Mouse (Mus musculus): Measurements from ENCODE around the gene Trmt1l. TPM values are rescaled to one million over a fixed set of nuclear protein-coding genes. Genes with fewer than 3 reads are reported as not detected.
A peak's percentile ranks its signal among the peaks of the same experiment; 100 is the strongest.

Trmt1l gene
- polyA plus RNA-seq, 1 experiment = 14.6 TPM

GRCm38 (mm10) chr1:151500531-151501361 is 72.4 kb downstream of the Trmt1l start, which contains the start of gene Rnf2:
Gene Rnf2, minus strand, starts transcription at chr1:151500955.
- Histone ChIP-seq H3K4me2 (ENCODE audit: low read depth) (peak within 1 kb of the TSS; percentile 97), H3K79me2 (ENCODE audit: control insufficient read depth, insufficient read depth) (peaks cover 42% of the 10 kb centered on the region), H3K27me3 (ENCODE audit: control insufficient read depth, insufficient read depth, insufficient read length) (no peaks in the 10 kb centered on the region), H3ac (ENCODE audit: control insufficient read depth, insufficient read length) (peak within 1 kb of the TSS; percentile 91), H3K4me3 (peak within 1 kb of the TSS; percentile 52), H3K36me3 (ENCODE audit: control insufficient read depth, insufficient read depth) (no peaks in the 10 kb centered on the region)
- TF ChIP-seq MYOD1 (IDR thresholded peaks at IDR 0.05; ENCODE audit: control insufficient read depth in 1 of 3, insufficient read length in 2 of 3, low read depth in 2 of 3) = peak in 1 of 3 experiments; percentile 1
- no peak for TF ChIP-seq TCF12 (IDR thresholded peaks at IDR 0.05; ENCODE audit: insufficient read depth, poor library complexity, severe bottlenecking)
- TF ChIP-seq E2F4 (IDR thresholded peaks at IDR 0.05; ENCODE audit: insufficient read depth) = no peak
- TF ChIP-seq TCF3 (IDR thresholded peaks at IDR 0.05; ENCODE audit: insufficient read length, low read depth) = no peak
- peak; percentile 71 for TF ChIP-seq POLR2AphosphoS2 (IDR thresholded peaks at IDR 0.05; ENCODE audit: insufficient read length, low read depth)
- TF ChIP-seq POLR2A (IDR thresholded peaks at IDR 0.05; ENCODE audit: insufficient read length, low read depth) = peak; percentile 78

Other genes starting within 250 kb of the Trmt1l start
- 0.12 TPM for gene Gm47985, start 246.0 kb upstream of the Trmt1l start, polyA plus RNA-seq (2012; fragmentation: generic; extraction: Trizol)
- gene Gm8947, start 236.2 kb upstream of the Trmt1l start, polyA plus RNA-seq (2012; fragmentation: generic; extraction: Trizol) = 0.13 TPM
- gene Gm47995, start 230.1 kb upstream of the Trmt1l start, polyA plus RNA-seq (2012; fragmentation: generic; extraction: Trizol) = 0.23 TPM
- 0.30 TPM for gene 3110040M04Rik, start 224.4 kb upstream of the Trmt1l start, polyA plus RNA-seq (2012; fragmentation: generic; extraction: Trizol)
- gene Gm47996, start 218.4 kb upstream of the Trmt1l start, polyA plus RNA-seq (2012; fragmentation: generic; extraction: Trizol) = 0.14 TPM
- gene Ivns1abp, start 84.1 kb upstream of the Trmt1l start, polyA plus RNA-seq (2012; fragmentation: generic; extraction: Trizol) = 95.1 TPM
- gene Swt1, start 87 bp upstream of the Trmt1l start, polyA plus RNA-seq (2012; fragmentation: generic; extraction: Trizol) = 2.7 TPM
- gene Rnf2, start 72.4 kb downstream of the Trmt1l start, polyA plus RNA-seq (2012; fragmentation: generic; extraction: Trizol) = 14.1 TPM
- gene Fam129a, start 142.6 kb downstream of the Trmt1l start, polyA plus RNA-seq (2012; fragmentation: generic; extraction: Trizol) = 2.7 TPM